Mouse (Mus musculus) kidney, postnatal 10 days (tissue): ENCODE data around the gene Olfr510.
"Not testable (repeated sequence)": the region's sequence is repeated elsewhere in the genome, so short reads cannot be mapped to it uniquely, and the experiment has no call there.

Experiments
- DNase-seq: peaks from one replicate; pipeline ENCODE4 v3.0.0; 2021; ENCODE audit warnings: mixed read lengths

Olfr510 gene

DNA sequence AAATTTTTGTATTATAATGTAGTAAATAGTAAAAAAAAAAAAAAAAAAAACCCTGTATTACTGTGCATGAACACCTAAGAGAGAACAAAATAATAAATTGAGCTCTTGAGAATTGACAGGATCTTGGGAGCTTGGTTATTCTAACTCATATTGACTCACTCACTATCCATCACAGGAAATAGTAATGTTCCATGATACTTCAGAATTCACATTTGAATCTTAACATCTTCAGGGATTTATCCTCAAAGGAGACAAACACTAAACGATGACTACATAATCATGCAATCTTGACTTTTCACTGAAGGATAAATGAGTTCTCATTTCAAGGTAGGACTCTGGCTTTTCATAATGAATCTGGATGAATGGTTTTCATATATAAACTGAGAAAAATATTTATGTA is at the start of gene Olfr510:
Gene Olfr510, plus strand, starts transcription at position 301 of the 400 bp plus-strand sequence.
- DNase-seq, result no peak

DNA sequence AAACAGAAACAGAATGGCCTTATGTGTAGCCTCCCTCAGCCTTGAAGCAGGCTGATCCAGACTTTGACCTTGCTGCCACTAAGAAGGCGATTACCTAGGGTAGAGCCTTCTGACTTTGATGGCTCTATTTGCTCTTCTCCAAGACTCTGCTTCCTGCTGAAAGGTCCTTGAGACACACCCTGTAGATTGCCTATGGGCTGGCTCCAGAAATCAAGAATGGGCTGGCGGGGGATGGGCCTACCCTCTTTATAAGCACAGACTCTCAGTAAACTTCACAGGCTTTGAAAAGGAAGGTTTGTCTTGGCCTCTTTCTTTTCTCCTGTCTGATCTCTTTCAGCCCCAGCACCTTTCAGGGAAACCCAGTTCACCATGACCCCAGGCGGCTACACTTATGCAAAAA is 49.4 kb upstream of the Olfr510 start:
- not testable (repeated sequence) for DNase-seq

DNA sequence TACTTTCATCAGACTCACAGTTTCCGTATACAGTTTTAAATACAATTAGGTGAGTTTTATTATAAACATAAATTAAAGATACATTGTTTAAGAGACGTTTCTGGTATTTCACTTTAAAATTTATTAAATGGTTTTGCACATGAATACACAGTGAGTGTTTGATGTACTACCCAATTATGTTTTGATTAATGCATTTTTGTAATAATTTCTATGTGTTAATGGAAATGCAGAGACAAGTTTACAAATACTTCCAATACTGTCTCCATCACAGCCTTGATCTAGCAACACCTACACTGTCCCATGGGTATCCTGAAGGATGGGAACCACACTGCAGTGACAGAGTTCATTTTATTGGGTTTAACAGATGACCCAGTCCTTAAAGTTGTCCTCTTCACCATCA is 44.7 kb upstream of the Olfr510 start, which contains the start of gene Olfr507:
Gene Olfr507, plus strand, starts transcription at position 301 of the 400 bp plus-strand sequence.
- no peak for DNase-seq

DNA sequence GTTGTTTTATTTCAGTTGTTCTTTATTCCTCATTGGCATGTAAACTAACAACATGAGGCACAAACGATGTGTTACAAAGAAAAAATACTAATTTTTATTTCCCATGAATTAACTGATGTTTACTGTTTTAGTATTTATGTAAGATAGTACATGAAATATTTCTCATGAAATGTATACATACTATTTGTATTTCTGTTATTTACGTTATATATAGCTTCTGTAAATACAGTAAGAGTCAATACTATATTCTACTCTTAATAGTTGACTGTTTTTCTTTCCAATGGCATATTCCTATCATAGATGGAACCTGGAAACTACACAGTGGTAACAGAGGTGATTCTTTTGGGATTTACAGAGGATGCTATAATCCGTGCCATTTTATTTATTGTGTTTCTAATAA is 36.5 kb upstream of the Olfr510 start, which contains the start of gene Olfr508:
Gene Olfr508, plus strand, starts transcription at position 301 of the 400 bp plus-strand sequence.
- no peak for DNase-seq

DNA sequence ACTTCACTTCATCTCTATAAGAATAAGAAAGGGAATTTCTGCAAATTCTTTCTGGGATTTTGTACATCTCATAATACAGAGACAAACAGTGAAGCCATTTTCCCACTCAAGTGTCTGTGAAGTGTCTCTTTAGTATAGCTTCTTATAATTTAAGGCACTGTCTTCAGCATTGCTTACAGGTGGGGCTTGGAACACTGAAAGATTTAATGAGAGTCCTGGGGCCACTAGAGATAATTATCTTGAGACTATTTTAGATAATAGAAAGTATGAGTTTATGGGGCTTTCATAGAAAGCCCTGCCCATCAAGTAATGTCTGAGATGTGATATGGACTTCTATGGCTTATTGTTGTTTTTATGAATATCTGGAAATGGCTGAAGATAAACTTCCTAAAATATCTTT is 14.4 kb upstream of the Olfr510 start, which contains the start of gene Olfr509:
Gene Olfr509, minus strand, starts transcription at position 101 of the 400 bp plus-strand sequence.
- DNase-seq, result no peak

DNA sequence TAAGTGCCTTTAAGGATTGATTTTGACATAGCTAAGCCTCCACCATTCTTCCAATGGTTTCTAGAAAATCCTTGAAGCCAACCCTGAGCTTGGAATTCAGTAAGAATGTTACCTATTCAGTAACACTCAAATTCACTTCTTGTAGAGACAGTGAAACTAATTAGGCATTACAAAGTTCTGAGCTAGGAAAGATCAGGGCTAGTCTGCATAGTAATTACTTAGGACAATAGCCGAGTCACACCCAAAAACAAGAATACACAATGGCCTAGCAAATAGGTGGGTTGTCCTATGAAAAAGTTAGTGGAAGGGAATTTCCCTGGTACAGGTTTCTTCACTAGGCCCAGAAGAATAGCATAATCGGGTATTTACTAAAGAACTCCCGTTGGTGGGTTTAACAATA is 3.8 kb upstream of the Olfr510 start:
- no peak for DNase-seq

DNA sequence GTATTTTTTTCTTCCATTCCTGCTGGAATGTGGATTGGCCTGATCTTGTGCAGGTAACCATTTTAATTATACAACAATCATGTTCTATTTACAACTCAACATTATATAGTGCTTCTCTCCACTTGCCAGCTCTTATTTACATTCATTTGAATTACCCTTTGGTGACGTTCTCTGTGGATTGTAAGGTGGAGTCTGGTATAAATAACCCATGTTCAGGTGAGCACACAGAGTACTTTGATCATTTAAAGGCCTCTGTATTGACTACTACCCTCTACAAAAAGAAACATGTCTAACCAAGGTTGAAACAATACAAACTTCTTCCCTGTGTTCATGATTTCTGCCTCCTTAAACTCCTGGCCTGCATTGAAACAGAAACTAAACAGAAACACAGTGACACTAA is 4.8 kb downstream of the Olfr510 start:
- no peak for DNase-seq

DNA sequence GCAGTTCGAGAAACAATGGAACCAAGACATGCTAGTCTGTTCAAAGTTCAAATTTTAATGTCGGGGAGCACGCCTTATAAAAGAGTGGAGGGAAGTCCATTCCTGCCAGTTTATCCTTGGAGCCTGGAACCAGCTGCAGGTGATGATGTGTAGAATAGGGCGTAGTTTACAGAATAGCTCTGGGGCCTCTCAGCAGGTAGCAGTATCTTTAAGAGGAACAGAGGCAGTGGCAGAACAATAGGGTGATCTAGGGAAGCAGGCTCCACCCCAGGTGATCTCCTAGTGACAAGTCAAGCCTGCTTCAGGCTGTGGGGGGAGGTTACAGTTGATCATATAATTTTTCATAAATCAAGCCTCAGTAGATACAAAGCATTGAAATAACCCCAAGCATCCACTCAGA is 12.7 kb downstream of the Olfr510 start:
- no peak for DNase-seq

DNA sequence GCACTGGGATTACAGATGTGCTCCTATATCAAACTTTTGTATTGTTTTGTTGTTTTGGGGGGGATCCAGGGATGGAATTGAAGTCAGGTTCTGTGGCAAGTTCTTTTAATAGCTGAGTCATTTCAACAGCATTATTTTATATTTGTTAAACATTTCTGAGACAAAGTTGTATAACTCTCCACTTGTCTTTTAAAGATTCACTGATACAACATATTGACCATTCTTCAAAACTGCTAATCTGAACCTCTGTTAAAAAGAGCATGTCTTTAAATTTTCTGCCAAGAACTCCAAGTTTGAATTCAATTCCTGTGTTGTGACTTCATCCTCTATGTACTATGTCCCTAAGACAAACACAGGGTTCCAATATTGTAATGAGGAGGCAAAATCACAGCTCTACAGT is 46.8 kb downstream of the Olfr510 start, which contains the start of gene Olfr512:
Gene Olfr512, plus strand, starts transcription at position 301 of the 400 bp plus-strand sequence.
- DNase-seq, result no peak
